Mouse (Mus musculus): ENCODE measurements around the gene Utp18. TPM values are rescaled to one million over a fixed set of nuclear protein-coding genes. Genes with fewer than 3 reads are reported as not detected.
"Not testable (repeated sequence)": the region's sequence is repeated elsewhere in the genome, so short reads cannot be mapped to it uniquely, and the experiment has no call there.

Gene Utp18
- 24.8 and 24.9 TPM in 2 replicates for polyA plus RNA-seq (2015; fragmentation: Nextera tagmentation; extraction: Ambion mirVana)

- peak; percentile 97 for ATAC-seq (ENCODE audit: low FRiP score, low TSS enrichment)
- Histone ChIP-seq H3K9ac (replicated peaks; ENCODE audit: low read length) (peak within 1 kb of the TSS; percentile 97), H3K4me2 (replicated peaks; ENCODE audit: low read depth, low read length) (peak within 1 kb of the TSS; percentile 94), H3K4me3 (ENCODE audit: low read length) (peak within 1 kb of the TSS; percentile 99), H3K27me3 (ENCODE audit: insufficient read depth, low read length) (no peaks in the 10 kb centered on the region), H3K36me3 (ENCODE audit: insufficient read depth, low read length) (peaks cover 6% of the 10 kb centered on the region; the same call in 1 of the 2 replicates), H3K27ac (ENCODE audit: low read length) (peak within 1 kb of the TSS; percentile 97), H3K4me1 (ENCODE audit: insufficient read depth, low read length) (peaks cover 20% of the 10 kb centered on the region), H3K9me3 (ENCODE audit: low read length) (no peaks in the 10 kb centered on the region)
- under 1% methylated on average over 76 of the region's 83 CpGs for WGBS
Measured at GRCm38 (mm10) chr11:93885572-93886410, at the start of gene Utp18, which contains the start of gene Mbtd1. Gene Utp18, minus strand, starts transcription at chr11:93885766. Gene Mbtd1, plus strand, starts transcription at chr11:93885852.

GRCm38 (mm10) chr11:93929106-93929505 is 43.5 kb upstream of the Utp18 start:
- ATAC-seq (ENCODE audit: low FRiP score, low TSS enrichment), result no peak
- H3K36me3 ChIP-seq (ENCODE audit: insufficient read depth, low read length), result peaks cover 39% of the 10 kb centered on the region
- H3K9ac ChIP-seq (replicated peaks; ENCODE audit: low read length), result no peak overlapping the region
- H3K9me3 ChIP-seq (ENCODE audit: low read length), result no peaks in the 10 kb centered on the region
- H3K27ac ChIP-seq (ENCODE audit: low read length), result no peak overlapping the region
- H3K27me3 ChIP-seq (ENCODE audit: insufficient read depth, low read length), result no peaks in the 10 kb centered on the region
- H3K4me3 ChIP-seq (ENCODE audit: low read length), result no peak overlapping the region
- no peaks in the 10 kb centered on the region for H3K4me1 ChIP-seq (ENCODE audit: insufficient read depth, low read length)
- no peak overlapping the region for H3K4me2 ChIP-seq (replicated peaks; ENCODE audit: low read depth, low read length)

GRCm38 (mm10) chr11:93915019-93915418 is 29.5 kb upstream of the Utp18 start:
- H3K36me3 ChIP-seq (ENCODE audit: insufficient read depth, low read length), result peaks cover 42% of the 10 kb centered on the region
- H3K4me2 ChIP-seq (replicated peaks; ENCODE audit: low read depth, low read length); H3K4me3 ChIP-seq (ENCODE audit: low read length); H3K4me1 ChIP-seq (ENCODE audit: insufficient read depth, low read length); H3K9ac ChIP-seq (replicated peaks; ENCODE audit: low read length); ATAC-seq (ENCODE audit: low FRiP score, low TSS enrichment); H3K27ac ChIP-seq (ENCODE audit: low read length); H3K9me3 ChIP-seq (ENCODE audit: low read length); H3K27me3 ChIP-seq (ENCODE audit: insufficient read depth, low read length): not testable (repeated sequence)
- 95% methylated on average over 2 of the region's 2 CpGs for WGBS

GRCm38 (mm10) chr11:93911603-93912002 is 26.0 kb upstream of the Utp18 start:
- Histone ChIP-seq H3K36me3 (ENCODE audit: insufficient read depth, low read length) (peaks cover 45% of the 10 kb centered on the region), H3K9me3 (ENCODE audit: low read length) (no peaks in the 10 kb centered on the region)

GRCm38 (mm10) chr11:93908829-93909228 is 23.3 kb upstream of the Utp18 start:
- H3K9me3 ChIP-seq (ENCODE audit: low read length), result no peaks in the 10 kb centered on the region
- no peak overlapping the region for H3K9ac ChIP-seq (replicated peaks; ENCODE audit: low read length)
- H3K4me2 ChIP-seq (replicated peaks; ENCODE audit: low read depth, low read length), result no peak overlapping the region
- no peak for ATAC-seq (ENCODE audit: low FRiP score, low TSS enrichment)
- no peak overlapping the region for H3K27ac ChIP-seq (ENCODE audit: low read length)
- H3K27me3 ChIP-seq (ENCODE audit: insufficient read depth, low read length), result no peaks in the 10 kb centered on the region
- H3K36me3 ChIP-seq (ENCODE audit: insufficient read depth, low read length), result peaks cover 50% of the 10 kb centered on the region
- no peaks in the 10 kb centered on the region for H3K4me1 ChIP-seq (ENCODE audit: insufficient read depth, low read length)
- 85% methylated on average over 9 of the region's 9 CpGs for WGBS
- H3K4me3 ChIP-seq (ENCODE audit: low read length), result no peak overlapping the region

More at GRCm38 (mm10) chr11:93911603-93912002, 26.0 kb upstream of the Utp18 start:
- Histone ChIP-seq H3K4me2 (replicated peaks; ENCODE audit: low read depth, low read length) (no peak overlapping the region), H3K4me3 (ENCODE audit: low read length) (no peak overlapping the region), H3K9ac (replicated peaks; ENCODE audit: low read length) (no peak overlapping the region), H3K4me1 (ENCODE audit: insufficient read depth, low read length) (no peaks in the 10 kb centered on the region), H3K27ac (ENCODE audit: low read length) (no peak overlapping the region), H3K27me3 (ENCODE audit: insufficient read depth, low read length) (no peaks in the 10 kb centered on the region)
- 85% methylated on average over 3 of the region's 3 CpGs for WGBS
- no peak for ATAC-seq (ENCODE audit: low FRiP score, low TSS enrichment)

- Histone ChIP-seq H3K27ac (ENCODE audit: low read length) (no peak overlapping the region), H3K36me3 (ENCODE audit: insufficient read depth, low read length) (peaks cover 45% of the 10 kb centered on the region), H3K9ac (replicated peaks; ENCODE audit: low read length) (no peak overlapping the region), H3K9me3 (ENCODE audit: low read length) (no peaks in the 10 kb centered on the region), H3K4me3 (ENCODE audit: low read length) (no peak overlapping the region), H3K4me2 (replicated peaks; ENCODE audit: low read depth, low read length) (no peak overlapping the region), H3K4me1 (ENCODE audit: insufficient read depth, low read length) (no peaks in the 10 kb centered on the region), H3K27me3 (ENCODE audit: insufficient read depth, low read length) (no peaks in the 10 kb centered on the region)
- WGBS, result 79% methylated on average over 3 of the region's 3 CpGs
- ATAC-seq (ENCODE audit: low FRiP score, low TSS enrichment), result no peak
Measured at GRCm38 (mm10) chr11:93907839-93908238, 22.3 kb upstream of the Utp18 start.

- H3K4me3 ChIP-seq (ENCODE audit: low read length), result no peak overlapping the region
Measured at GRCm38 (mm10) chr11:93906834-93907233, 21.3 kb upstream of the Utp18 start.

GRCm38 (mm10) chr11:93897732-93898131 is 12.2 kb upstream of the Utp18 start:
- no peaks in the 10 kb centered on the region for H3K4me1 ChIP-seq (ENCODE audit: insufficient read depth, low read length)
- H3K27ac ChIP-seq (ENCODE audit: low read length), result no peak overlapping the region
- no peak for ATAC-seq (ENCODE audit: low FRiP score, low TSS enrichment)
- H3K36me3 ChIP-seq (ENCODE audit: insufficient read depth, low read length), result peaks cover 7% of the 10 kb centered on the region
- H3K9me3 ChIP-seq (ENCODE audit: low read length), result no peaks in the 10 kb centered on the region
- H3K27me3 ChIP-seq (ENCODE audit: insufficient read depth, low read length), result no peaks in the 10 kb centered on the region
- H3K9ac ChIP-seq (replicated peaks; ENCODE audit: low read length), result no peak overlapping the region
- no peak overlapping the region for H3K4me2 ChIP-seq (replicated peaks; ENCODE audit: low read depth, low read length)
- 75% methylated on average over 3 of the region's 3 CpGs for WGBS
- no peak overlapping the region for H3K4me3 ChIP-seq (ENCODE audit: low read length)

More at GRCm38 (mm10) chr11:93906834-93907233, 21.3 kb upstream of the Utp18 start:
- 88% methylated on average over 4 of the region's 4 CpGs for WGBS
- Histone ChIP-seq H3K4me1 (ENCODE audit: insufficient read depth, low read length) (no peaks in the 10 kb centered on the region), H3K9me3 (ENCODE audit: low read length) (no peaks in the 10 kb centered on the region), H3K4me2 (replicated peaks; ENCODE audit: low read depth, low read length) (no peak overlapping the region), H3K36me3 (ENCODE audit: insufficient read depth, low read length) (peaks cover 45% of the 10 kb centered on the region), H3K27me3 (ENCODE audit: insufficient read depth, low read length) (no peaks in the 10 kb centered on the region), H3K9ac (replicated peaks; ENCODE audit: low read length) (no peak overlapping the region), H3K27ac (ENCODE audit: low read length) (no peak overlapping the region)
- no peak for ATAC-seq (ENCODE audit: low FRiP score, low TSS enrichment)

GRCm38 (mm10) chr11:93887080-93887447 is 1.5 kb upstream of the Utp18 start:
- Histone ChIP-seq H3K9ac (replicated peaks; ENCODE audit: low read length) (peak overlapping the region; percentile 97), H3K9me3 (ENCODE audit: low read length) (no peaks in the 10 kb centered on the region), H3K36me3 (ENCODE audit: insufficient read depth, low read length) (peaks cover 7% of the 10 kb centered on the region), H3K4me1 (ENCODE audit: insufficient read depth, low read length) (peaks cover 20% of the 10 kb centered on the region), H3K27ac (ENCODE audit: low read length) (peak overlapping the region; percentile 97), H3K27me3 (ENCODE audit: insufficient read depth, low read length) (no peaks in the 10 kb centered on the region), H3K4me3 (ENCODE audit: low read length) (peak overlapping the region; percentile 99), H3K4me2 (replicated peaks; ENCODE audit: low read depth, low read length) (peak overlapping the region; percentile 94)
- ATAC-seq (ENCODE audit: low FRiP score, low TSS enrichment), result no peak
- under 1% methylated on average over 4 of the region's 4 CpGs for WGBS

- no peak for ATAC-seq (ENCODE audit: low FRiP score, low TSS enrichment)
- H3K4me1 ChIP-seq (ENCODE audit: insufficient read depth, low read length), result peaks cover 20% of the 10 kb centered on the region
- peaks cover 4% of the 10 kb centered on the region for H3K36me3 ChIP-seq (ENCODE audit: insufficient read depth, low read length)
- WGBS, result 0% methylated on average over 33 of the region's 34 CpGs
- peak overlapping the region; percentile 97 for H3K27ac ChIP-seq (ENCODE audit: low read length)
- H3K4me2 ChIP-seq (replicated peaks; ENCODE audit: low read depth, low read length), result peak overlapping the region; percentile 94
- H3K9ac ChIP-seq (replicated peaks; ENCODE audit: low read length), result peak overlapping the region; percentile 97
- H3K27me3 ChIP-seq (ENCODE audit: insufficient read depth, low read length), result no peaks in the 10 kb centered on the region
- no peaks in the 10 kb centered on the region for H3K9me3 ChIP-seq (ENCODE audit: low read length)
- H3K4me3 ChIP-seq (ENCODE audit: low read length), result peak overlapping the region; percentile 99
Measured at GRCm38 (mm10) chr11:93886411-93887079, 979 bp upstream of the Utp18 start.

Measured in kidney, embryonic 16.5 days (tissue).